Mouse (Mus musculus) left cerebral cortex, adult 18-20 months (tissue): ENCODE measurements at regions not wholly inside any gene's neighbourhood (a gene's known extent, or its start where the extent isn't known, plus 50 kb on each side); places are given as distances from the start of the nearest gene placed in this dataset.

Experiments
- DNase-seq, 2 experiments: peaks; one replicate each; pipeline ENCODE4 v3.0.0; 2021 to 2022; ENCODE audit warnings: low spot score in 2 of 2, mixed read lengths in 1 of 2

DNA sequence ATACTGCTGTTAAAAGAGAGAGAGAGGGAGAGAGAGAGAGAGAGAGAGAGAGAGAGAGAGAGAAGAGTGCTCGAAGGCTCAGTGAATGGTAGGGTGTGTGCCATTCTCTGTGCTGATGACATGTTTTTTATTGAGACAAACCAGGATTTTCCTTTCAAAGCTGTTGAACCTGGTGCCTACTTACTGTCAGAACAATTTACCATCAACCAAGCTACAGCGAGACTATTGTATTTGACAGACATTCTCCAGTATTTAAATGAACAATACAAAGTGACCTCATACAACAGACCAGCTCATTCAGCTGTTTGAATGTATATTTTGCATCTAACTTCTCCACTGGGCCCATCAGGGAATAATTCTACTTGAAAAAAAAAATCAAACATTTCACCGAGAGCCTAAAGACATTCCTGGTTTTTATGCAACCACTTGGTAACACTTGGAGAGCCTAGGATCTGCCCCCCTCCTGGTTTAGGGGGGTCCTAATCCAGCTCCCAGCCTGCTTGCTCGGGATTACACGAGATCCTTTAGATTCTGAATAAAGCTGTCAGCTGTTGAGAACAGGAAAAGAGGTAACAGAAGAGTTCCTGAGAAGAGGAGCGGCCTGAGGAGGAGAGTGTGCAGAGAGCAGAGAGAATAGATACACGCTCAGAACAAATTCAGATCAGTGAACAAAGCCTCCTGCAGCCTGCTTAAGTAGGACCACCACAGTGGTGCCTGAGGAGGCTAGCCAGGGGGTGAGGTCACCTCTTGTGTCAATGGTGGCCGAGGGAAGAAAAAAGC lies 117.3 kb downstream of the Anapc10 start:
- no peak for DNase-seq

DNA sequence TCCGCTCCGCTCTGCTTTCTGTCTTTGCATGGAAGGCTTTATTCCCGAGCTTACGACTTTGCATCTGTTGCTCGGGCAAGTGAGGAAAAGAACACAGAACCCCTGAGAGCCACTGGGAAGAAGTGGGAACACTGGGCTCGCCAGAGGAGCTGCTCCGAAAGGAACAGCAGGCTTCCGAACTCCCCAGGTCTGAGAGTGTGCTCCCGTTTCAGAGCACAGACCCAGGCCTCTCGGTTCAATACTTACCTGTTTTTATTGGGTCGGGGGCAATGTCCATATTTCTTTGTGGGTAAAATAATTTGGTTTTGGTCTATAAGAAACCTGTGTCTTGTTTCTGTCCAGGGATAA lies 117.9 kb downstream of the Anapc10 start:
- DNase-seq = no peak

DNA sequence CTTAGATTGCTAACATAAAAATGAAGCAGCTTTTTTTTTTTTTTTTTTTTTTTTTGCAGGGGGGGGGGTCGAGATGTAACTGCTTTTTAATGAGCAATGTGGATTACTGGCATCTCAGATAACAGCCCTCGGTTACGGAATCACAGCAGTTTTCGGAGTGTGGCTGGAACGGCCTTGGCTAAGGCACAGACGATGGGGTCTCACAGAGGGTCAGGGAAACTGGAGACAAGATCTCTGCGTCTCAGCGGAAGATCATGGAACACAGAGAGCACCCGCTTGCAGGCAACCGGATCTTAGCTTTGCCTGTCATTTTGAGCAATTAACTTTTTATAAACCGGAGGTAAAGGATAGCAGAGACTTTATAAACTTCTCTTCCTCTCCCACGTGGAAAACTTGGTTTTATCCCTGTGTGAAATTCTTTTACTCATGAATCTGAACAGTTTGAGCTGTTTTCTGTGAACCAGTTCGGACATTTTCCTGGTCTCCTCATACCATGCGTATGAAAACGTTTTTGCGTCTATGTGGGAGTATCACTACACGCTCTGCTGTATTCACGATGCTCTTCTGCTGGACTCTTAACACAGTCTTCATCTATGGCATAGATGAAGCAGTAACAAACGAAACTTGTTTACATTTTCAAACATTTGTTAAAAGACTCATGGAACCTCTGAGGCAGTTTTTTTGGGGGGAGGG lies 118.5 kb downstream of the Anapc10 start:
- DNase-seq = no peak

DNA sequence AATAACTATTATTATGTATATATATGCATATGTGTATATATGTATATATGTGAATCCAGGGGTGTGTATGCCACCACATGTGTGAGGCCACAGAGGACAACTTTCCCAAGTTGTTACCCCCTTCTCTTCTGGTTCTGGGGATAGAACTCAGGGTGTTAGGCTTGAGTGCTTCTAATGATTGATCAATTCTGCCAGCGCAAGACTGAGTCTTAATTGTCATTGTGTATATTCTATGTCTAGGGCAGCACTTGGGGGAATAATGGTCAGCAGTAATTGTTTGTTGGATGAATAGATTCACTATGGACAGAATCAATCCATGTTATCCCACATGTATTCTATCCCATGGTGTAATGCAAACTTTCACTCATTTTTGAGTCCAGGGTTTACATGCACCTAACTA lies 127.3 kb downstream of the Anapc10 start:
- DNase-seq = no peak

DNA sequence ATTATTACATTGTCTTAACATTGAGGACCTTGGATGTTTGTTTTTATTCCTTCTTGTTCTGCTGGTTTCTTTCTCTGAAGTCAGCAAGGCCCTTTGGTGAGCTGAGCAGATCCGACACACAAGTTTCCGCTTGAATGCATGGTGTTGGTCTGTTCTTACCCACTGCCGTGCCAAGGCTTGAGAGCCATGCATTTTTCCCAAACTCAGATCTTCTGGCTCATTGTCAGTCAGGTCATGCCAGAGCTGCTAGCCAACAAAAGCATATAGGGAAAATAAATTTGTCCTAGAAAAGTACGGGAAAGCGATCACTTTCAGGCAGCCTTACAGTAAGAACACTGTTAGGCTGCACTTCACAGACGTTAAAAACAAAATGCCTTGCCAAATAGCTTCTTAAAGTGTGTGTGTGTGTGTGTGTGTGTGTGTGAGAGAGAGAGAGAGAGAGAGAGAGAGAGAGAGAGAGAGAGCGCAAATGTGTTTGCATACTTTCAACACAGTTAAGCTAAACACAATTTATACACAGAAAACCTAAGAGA lies 138.4 kb downstream of the Anapc10 start:
- DNase-seq = no peak

DNA sequence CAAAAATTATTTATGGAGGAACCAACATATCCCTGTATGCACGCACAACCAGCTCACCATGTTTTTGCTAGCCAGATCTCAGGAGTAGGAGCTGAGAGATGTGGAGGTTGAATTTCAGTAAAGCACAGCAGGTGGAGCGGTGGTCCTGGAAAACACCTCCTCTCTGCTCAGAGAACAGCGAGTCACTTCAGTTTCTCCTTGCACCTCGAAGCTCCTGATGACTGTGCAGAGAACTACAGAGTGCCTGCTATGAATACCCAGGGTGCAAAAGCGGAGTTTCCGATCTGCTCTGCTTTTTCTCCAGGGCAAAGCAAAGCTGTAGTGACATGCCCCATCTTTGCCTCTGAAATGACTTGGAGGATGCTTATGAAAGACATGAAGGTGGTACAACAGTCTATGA lies 138.9 kb downstream of the Anapc10 start:
- DNase-seq = peak; percentile 2 to 6

DNA sequence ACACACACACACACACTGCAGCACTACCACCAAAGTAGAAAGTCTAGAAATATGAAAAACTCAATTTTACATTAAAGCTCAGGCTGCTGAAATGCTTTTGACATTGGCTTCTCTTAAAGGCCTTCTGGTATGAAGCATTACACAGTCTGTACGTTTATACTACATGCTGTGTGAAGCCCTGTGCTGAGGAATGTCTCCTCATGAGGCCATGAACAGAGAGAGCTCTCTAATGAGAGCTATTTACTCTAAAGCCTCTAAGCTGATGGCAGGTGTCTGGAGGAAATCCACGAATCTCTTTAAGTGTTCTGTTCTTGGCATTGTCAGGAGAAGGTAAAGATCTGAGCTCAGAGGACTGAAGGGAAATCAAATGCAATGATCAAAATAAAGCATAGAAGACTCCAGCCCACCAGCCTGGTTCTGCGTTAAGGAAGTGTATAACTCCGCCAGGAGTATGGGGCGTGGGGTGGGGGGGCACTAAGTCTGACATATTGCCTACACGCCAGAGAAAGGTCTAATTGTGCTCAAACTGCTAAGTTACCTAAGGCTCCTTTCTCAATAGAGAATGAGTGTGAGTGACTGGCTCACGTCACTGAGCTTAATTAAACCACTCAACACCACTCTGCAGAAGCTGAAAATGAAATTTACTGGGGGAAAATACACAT lies 160.9 kb downstream of the Anapc10 start:
- DNase-seq = no peak

DNA sequence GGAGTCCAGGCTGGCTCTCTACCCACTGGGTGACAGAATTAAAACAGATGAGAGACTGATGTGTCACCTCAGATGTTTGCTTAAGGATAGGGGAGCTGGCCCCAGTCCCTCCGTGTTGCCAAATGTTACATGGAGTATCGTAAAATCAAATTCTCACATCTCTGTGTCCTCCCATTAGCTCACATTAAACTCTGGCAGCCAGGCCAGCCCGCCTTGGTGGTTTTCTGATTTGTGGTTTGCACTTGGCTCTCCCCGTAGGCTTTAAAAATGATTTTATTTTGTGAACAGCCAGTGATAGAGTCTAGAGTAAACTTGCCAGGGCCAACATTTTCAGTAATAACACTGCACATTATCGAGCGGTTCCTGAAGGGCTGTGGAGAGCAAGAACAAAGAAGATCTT lies 149.8 kb downstream of the Hhip start:
- DNase-seq = no peak
